Mouse (Mus musculus) adrenal gland, postnatal 36 days (tissue): ENCODE data around the gene Tmem143. TPM values are rescaled to one million over a fixed set of nuclear protein-coding genes. Genes with fewer than 3 reads are reported as not detected.
"Not testable (repeated sequence)": the region's sequence is repeated elsewhere in the genome, so short reads cannot be mapped to it uniquely, and the experiment has no call there.

Experiments used
- DNase-seq, 2 experiments: peaks; one replicate each; pipeline ENCODE4 v3.0.0; 2021; ENCODE audit warnings: mixed read lengths in 1 of 2
- total RNA-seq, 2 experiments: library from RNA; stranded (reverse); gene quantifications; 2 replicates each; pipeline ENCODE4 v1.2.3; 2021

The Tmem143 gene
- total RNA-seq, 2 experiments from 2014 or later: 55.1 to 66.5 TPM

DNA sequence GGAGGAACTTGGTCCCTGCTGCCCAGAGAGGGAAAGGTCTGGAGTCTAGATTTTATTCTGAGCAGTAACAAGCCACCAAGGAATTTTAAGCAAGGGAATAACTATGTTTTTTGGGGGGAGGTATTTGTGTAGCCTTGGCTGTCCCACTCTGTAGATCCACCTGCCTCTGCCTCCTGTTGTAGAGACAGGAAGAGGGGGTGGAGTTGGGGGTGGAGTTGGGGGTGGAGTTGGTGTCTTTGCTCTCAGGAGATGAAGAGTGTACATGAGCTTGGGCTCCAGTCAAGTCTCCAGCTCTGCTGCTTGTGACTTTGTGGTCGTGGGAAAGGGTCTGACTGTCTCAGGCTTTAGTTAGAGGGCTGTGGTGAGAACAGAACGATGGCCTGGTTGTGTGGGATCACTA is 15.7 kb upstream of the Tmem143 start:
- no peak for DNase-seq

DNA sequence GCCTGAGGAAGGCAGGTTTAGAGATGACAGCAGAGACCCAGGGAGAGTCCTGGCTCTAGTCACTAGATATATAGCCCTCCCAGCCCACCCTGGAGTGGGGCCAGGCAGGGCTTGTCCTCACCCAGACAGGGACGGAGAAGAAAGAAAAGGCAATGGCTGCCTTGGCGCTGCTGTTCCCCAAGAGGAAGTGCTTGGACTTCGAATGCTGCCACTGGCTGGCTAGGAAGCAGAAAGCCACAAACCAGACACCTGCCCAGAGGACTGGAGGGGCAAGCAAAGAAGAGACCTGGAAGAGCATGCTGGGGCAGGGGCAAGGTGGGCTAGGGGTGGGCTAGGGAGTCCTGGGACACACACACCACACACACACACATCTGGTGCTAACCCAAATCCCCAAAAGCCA is 9.5 kb upstream of the Tmem143 start:
- no peak for DNase-seq

DNA sequence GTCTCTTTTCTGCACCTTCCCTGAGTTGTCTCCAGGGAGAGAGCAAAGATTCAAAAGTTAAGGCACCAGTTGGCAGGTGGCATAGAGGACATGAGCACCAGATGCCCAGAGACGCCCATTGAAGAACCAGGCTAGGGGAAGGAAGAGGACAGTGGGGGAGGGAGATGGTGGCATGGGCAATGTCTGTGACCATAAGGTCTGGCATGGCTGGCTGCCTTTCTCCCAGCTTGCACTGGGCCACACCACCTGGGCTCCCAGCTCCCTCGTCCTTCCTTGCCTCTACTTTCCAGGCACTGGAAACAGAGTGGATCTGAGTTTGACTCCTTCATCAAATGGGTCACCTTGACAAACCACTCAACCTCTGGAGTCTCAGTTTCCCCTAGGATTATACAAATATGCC is 4.1 kb upstream of the Tmem143 start:
- DNase-seq: no peak

DNA sequence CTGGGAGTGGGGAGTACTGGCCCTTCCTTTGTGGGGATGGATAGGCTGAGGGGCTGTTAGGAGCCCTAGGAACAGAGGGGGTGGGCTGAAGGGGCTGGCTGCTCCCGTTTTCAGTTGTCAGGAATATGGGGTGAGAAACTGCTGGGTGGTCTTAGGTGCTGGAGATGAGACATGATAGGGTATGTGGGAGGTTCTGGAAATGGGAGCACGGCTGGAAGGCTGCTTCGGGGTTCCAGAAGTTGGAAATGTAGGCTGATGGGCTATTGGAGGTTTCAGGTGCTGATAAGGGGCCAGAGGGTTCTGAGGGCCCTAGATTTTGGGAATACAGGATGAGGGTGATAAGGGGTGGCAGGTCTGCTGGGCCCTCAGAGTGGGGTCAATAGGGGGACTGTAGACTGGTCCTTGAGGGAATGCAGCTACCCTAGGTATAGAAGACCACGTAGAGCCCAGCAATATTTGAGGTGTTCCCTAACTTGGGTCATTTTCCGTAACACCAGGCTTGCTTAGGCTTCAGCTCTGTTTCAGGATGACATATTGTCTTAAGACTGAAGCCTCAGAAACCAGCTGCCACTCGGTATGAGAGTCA is 717 bp upstream of the Tmem143 start:
- no peak for DNase-seq

DNA sequence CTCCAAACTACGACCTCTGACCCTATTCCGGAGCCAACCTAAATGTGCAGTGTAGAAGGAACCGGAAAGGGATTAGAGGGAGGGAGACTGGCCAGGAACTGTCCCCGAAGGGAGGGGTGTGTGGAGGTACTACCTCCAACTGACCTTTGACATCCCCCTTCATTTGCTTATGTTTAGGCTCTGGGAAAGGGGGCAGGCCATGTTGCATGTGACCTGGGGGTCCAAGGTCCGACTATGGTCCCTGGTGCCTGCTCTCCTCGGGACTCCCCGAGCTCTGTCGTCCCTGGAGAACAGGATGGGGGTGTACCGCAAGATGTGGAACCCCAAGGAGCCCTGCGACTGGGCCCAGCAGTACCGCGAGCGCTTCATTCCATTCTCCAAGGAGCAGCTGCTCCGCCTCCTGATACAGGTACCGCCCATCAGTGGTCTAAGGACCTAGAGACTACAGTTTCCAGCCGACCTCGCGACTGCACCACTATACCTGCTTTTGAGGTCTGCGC is 567 bp downstream of the Tmem143 start:
- peak; percentile 61 to 72 for DNase-seq

DNA sequence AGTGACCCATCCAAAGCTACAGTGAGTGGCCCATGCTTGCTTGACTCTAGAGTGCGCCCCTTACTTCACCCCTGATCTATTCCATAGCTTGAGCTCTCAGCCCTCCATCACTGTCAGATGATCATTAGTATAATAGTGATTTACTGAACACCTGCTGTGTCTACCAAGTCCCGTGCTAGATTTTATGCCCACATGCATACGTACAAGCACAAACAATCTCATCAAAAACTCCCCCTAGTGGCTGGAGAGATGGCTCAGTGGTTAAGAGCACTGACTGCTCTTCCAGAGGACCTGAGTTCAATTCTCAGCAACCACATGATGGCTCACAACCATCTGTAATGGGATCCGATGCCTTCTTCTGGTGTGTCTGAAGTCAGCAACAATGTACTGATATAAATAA is 1.4 kb downstream of the Tmem143 start:
- DNase-seq: not testable (repeated sequence)

DNA sequence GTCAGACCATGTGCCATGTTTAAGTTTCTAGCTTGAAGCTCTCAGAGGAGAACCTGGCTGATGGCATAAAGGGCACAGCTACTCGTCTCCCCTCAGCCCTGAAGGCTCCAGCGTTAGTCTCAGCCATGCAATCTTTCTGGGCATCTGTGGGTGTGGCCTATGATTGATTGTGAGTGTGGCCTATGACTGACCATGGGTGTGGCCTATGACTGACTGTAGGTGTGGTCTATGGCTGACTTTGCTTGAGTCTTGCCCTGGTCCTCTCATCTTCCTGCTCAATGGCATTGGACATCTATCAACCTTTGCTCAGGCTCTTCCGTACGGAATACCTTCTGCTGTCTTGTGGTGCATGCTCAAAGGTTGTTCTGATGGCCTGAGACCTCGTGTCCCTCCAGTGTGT is 4.8 kb downstream of the Tmem143 start:
- DNase-seq: peak in 1 of 2 experiments; percentile 52

DNA sequence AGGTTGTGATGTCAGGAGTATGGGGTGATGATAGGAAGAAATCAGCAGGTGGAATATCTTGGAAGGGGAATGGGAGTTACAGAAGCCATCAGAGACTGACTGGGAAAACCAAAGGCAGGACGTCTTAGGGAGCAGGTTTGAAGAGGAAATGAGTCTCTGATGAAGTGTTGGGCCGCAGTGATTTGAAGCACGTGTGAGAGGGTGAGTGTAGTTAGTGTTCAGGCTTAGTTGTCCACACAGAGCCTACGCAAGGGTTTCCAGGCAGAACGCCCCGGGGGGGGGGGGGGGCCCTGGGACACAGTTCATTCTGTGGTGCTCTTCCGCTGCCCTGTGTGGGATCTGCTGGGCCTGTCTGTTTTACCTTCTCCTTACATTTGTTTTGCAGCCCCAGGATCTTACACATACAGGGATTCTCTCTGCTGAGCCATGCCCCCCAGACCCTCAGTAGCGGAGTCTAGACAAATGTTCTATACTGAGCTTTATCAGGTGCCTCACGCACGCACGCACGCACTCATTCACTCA is 5.8 kb downstream of the Tmem143 start:
- no peak for DNase-seq

DNA sequence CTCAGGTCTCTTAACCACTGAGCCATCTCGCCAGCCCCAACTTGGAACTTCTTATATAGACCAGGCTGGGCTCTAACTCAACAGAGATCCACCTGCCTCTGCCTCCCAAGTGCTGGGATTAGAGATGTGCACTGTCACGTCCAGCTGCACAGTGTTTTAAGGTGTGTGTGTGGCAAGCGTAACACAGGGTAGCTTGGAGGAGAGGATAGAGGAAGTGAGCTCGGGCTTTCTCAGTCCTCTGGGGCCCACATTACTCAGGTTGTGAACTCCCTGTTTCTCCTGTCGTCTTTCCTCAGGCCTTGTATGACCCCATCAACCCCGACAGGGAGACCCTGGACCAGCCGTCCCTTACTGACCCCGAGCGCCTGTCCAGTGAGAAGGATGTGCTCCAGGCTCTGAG is 9.9 kb downstream of the Tmem143 start:
- no peak for DNase-seq

DNA sequence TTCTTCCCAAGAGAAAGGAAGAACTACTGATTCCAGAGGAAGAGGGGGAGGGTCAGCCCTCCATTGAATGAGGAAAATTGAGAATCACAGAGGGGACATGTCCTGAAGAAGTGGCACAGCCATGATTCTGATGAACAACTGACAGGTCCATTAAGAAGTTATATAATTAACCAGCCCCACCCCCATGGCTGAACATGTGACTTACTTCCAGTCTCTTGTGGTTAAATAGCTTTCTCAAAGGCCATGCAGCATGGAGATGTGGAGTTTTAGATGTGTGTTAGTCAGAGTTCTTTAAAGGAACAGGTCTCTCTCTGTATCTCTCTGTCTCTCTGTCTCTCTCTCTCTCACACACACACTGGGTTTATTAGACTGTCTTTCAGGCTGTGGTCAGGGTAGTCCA is 11.6 kb downstream of the Tmem143 start:
- no peak for DNase-seq

DNA sequence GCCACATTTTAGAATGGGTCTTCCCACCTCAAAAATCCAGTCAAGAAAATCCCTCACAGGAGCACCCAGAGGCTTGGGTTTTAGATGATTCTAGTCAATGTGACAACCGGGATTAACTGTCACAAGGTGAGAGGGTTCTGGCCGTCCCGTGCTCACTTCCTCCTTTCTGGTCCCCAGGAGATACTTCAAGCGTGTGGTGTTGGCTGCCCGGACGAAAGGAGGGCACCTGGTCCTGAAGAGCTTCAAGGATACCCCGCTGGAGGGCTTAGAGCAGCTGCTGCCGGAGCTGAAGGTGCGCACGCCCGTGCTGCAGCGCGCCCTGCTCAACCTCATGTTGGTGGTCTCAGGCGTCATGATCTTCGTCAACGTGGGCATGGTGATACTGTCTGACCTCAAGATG is 12.4 kb downstream of the Tmem143 start:
- DNase-seq: no peak

DNA sequence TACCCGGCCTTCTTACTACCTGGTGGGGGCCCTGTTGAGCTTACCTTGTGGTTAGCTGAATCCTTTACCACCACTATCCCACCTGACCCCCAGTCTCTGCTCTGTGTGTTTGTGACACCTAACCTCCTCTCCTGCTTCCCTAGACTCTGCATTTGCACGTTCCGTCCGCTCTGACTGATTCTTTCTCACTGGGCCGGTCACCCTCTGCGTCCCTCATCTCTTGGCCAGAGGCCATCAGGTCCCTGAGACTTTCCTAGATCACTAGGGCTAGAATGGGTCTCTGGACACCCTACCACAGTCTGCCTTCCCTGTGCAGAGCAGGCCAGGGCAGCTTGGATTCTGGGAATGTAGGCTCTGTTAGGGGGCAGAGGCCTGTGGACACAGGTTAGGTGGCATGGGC is 17.3 kb downstream of the Tmem143 start:
- DNase-seq: no peak

DNA sequence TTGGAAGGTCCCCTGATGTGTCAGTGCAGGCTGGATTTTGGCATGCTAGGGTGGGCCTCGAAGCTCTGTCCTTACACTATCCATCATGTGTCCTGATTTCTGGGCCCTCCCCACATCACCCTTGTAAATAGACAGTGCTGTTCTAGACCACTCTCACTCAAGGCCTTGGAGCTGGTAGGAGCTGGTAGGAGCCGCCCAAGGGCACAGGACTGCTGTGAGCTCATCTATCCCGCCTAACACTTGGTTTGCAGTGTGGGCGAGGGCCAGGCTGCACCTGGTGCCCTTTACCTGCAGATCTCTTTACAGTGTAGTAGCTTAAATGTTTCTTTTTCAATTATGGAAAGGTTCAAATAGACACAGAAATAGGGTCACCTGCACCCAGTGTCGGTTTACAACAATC is 18.3 kb downstream of the Tmem143 start:
- peak in 1 of 2 experiments; percentile 56 for DNase-seq

DNA sequence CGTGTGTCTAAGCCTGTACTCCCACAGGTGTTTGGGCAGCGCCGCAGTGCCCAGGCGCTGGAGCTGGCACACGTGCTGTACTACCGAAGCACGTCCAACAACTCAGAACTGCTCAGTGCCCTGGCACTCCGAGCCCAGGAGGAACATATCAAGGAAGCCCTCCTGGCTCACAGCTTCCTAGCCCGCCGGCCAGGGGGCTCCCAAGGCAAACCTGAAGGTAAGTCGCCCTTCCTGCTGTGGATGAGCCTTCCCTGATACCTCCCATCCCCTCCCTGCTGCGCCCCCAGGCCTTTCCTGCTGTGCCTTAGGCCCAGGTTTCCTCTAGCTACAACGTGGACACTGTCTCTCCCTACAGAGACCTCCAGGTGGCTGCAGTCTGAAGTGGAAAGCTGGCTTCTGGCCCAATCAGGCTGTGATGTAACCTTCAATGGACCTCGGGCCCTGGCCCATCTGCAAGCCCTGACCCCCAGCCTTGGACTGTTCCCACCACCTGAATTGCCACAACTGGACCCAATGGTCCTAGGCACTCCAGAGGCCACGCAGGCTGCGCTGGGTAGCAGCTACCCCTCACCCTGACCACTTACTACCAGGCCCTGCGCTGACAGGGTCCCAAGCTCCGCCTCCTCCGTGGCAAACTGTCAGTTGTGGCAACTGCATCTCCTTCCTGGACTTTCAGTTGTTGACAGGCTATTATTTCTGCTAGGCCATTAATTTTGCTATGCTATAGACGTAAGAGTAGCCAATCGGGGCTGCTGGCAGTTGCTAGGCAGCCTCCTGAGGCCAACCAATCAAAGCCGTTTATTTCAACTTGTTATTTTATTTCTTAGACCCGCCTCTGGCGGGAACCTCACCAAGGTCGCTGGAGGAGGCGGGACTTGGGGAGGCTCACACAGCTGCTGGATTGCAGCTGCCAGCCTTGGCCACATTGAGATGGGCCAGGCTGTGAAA is 19.6 kb downstream of the Tmem143 start:
- DNase-seq: peak; percentile 91

DNA sequence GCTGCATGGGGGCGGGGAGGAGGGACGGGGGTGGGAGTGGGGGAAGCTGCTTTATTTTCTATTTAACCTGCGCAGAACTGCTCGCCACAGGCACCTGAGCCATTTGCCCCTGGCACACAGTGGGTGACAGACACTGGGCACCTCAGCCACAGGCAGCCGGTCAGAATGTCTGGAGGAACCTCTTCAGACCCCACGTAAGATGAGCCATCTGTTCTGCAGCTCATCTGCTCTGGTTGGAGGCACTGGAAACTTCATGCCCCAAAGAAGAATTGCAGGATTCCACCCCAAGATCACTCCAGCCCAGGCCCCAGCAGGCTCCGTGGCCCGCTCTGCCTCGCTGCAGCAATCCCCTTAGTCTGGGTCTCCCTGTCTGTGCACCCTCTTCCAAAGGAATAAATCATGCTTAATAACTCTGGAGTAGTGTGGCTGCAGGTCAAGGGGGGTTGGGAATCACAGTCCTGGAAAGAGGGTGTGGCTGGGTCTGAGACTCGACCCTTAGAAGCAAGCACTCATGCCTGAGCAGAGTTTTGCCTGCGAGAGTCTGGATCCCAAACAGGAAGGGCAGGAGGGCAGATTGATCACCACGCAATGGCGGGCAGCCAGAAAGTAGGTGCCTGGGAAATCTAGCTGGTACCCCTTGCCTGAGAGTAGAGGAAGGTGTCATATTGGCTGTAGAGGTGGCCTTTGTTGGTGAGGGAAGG is 20.4 kb downstream of the Tmem143 start:
- DNase-seq: peak; percentile 50 to 53

DNA sequence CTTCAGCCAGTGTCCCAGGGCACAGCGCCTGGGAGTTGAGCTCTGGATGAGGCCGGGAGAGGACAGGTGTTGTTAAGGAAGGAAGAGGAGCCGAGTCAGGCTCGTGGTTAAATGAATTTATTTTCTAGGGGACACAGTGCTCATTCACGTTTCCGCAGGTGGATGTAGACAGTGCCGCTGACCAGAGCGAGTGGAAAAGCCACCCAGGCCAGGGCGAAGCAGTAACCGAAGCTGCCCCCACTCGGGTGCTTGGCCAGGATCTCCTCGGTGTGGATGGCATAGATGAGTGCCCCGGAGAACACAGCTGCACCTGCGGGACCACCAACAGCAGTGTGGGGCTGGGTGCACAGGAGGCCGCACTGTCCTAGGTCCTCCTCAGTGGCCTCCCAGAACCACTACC is 21.2 kb downstream of the Tmem143 start:
- DNase-seq: no peak

DNA sequence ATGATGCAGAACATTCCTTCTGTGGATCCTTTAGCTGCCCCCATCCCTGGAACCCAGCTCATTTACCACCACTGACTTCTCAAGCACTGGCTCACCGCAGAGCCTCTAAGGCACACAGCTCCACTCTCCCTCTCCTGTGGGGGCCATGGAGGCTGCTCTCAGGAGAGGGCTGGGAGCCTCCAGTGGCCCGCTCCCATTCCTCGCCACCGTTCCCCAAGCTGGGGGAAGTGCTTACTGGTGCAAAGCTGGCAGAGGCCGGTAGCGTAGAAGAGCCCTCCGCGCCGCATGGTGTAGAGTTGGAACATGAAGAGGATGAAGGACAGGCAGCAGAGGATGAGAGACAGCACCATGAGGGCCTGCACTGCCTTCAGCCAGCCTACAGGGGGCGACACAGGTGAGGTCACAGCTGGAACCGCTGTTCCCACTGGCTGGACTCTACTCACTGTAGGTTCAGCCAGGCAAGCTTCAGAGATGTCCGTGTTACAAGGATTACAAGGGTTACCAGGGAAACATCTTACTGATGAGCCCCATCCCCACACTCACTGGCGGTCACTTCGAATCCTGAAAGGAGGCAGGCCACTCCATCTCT is 22.4 kb downstream of the Tmem143 start:
- DNase-seq: peak in 1 of 2 experiments; percentile 42

DNA sequence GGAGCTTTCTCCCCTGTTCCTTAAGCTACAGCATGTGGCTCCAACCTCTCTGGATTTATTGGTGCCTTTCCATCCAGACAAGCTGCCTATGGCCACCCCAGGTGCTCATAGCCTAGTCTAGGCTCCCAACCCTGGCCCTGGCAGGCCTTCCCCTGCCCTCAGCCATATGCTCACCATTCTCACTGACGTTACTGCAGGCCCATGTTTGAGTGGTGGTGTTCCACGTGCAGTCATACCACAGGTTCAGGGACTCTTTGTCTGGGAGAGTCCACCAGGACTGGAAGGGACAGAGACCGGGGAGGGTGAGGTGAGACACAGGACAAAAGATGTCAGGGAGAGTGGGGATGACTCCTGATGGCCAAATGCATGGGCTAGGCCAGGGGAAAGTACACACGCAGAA is 23.0 kb downstream of the Tmem143 start:
- DNase-seq: no peak

DNA sequence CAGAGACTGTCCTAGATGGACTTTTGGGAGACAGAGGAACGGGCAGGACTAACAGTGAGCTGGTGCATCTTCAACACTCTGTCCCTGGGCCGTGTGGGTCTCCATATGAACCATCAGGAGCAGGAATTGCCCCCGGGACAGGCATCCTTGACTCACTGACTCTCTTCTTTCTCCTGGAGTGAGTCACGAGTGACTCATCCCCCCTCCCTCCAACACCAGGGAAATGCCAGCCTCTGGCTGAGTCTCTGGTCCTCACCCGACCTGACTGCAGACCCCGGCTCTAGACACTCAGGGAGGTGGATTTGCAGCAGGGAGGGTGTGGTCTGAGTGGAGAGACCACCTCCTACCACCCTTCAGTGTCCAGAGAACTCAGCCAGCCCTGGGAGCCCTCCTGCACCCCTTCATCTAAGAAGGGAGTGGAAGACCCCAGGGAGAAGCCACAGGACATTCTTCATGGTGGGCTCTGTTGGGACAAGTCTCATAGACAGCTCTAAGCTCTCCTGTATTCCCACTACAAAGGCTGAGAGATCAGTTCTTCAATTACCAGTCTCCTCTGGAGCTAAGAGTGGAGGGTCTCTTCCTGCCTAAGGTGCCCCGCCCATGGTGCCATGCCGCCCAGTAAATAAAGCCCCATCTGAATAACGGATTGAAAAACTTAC is 24.0 kb downstream of the Tmem143 start:
- DNase-seq: peak; percentile 87 to 90

DNA sequence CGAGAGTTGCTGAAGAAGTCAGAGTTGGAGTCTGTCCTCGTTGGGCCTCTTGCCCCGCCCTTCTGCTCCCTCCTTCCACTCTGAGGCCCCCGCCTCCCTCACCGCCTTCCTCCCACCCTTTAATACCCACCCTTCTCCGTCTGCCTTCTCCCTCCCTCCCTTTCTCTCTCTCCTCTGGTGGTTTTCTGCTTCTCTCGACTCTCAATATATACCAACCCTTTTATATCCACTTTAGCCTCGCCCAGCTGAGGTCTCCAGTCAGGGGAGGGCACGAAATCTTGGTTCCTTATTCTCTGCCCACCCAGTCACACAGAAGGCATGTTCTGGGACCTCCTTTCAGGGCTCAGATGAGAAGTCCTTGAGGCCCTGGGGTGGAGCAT is 24.5 kb downstream of the Tmem143 start, which contains the start of gene Emp3:
Gene Emp3, minus strand, starts transcription at position 163 of the 380 bp plus-strand sequence.
- DNase-seq: peak; percentile 68 to 83

DNA sequence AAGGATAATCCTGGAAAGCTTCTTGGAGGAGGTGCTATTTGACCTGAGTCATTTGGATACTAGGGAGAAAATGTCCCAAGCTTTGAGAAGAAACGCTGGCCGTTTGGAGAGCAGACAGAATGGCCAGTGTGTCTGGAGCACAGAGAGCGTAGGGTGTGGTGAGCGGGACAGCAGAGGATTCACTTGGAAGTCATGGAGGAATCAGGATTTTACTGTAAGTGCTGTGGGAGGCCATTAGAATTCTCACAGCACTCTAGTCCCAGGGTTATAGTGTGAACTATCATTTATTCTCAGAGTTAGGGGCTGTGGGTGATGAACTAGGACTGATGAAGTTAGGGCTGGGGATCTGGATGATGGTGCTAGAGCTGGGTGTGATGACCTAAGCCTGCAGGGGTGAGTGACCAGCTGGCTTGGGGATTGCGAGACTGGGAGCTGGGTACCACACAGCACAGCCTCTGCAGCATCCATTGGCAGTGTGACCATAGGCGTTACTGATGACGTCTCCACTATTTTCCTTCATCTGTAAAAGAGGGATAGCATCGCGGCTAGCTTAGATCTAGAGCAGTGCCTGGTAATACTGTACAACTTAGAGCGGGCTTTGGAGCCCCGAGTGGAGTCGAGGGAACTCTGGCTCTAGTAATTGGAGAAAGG is 25.3 kb downstream of the Tmem143 start:
- DNase-seq: no peak
